ENCODE assay signal across 8 mouse cellular contexts in the genomic region with DNA sequence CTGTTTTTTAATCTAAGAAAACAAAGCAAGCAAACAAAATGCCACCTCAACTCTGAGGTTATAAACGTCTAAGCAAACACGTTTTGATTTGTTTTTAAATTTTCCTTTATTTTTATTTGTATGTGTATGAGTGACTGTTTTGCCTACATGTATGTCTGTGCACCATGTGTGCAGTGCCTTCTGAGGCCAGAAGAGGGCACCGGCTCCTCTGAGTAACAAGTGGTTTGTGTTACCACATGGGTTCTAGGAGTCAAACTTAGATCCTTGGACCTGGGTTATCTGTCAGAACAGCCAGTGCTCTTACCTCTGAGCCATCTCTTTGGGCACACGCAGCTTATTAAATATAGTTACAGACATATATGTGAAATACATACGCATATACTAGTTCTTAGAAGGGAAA. TPM values are rescaled to one million over a fixed set of nuclear protein-coding genes. Genes with fewer than 3 reads are reported as not detected.
DNase-seq lines count a peak whose midpoint lies in the region; ATAC-seq lines count a peak whose summit lies in the region.

No protein-coding gene starts in this region.

- DNase-seq in CD4-positive, CD25-positive, alpha-beta regulatory T cell, adult 2 months (ENCODE audit: low read depth, low spot score): peak; percentile 48
- DNase-seq in layer of hippocampus, adult 11-12 months (ENCODE audit: low spot score): peak; percentile 10
- DNase-seq in layer of hippocampus, postnatal 36 days: no peak
- peak; percentile 55 for DNase-seq in NIH3T3 (ENCODE audit: low read depth)
- DNase-seq in cerebellum, adult 18-20 months: no peak
- DNase-seq in MN1 (ENCODE audit: low spot score): no peak

- ATAC-seq in CD4-positive, CD25-positive, alpha-beta regulatory T cell, adult 4 months: no peak
- ATAC-seq in megakaryocyte, adult 5-6 weeks (ENCODE audit: poor library complexity, severe bottlenecking): peak; percentile 45; the same call in 1 of the 2 replicates

RNA-seq across cellular contexts. Expression of a gene that starts 57.6 kb away (rescaled TPM):
- 10 to 100 TPM; 13.0 to 18.1 TPM for polyA plus RNA-seq in CD4-positive, CD25-positive, alpha-beta regulatory T cell, adult 4 months (2017; shearing (Covaris generic))
- 100 to 1,000 TPM; 177 to 178 TPM for total RNA-seq in layer of hippocampus, postnatal 36 days (2021)
- 56.7 and 60.3 TPM in 2 replicates for total RNA-seq in megakaryocyte, adult 5-6 weeks (2015)
- total RNA-seq in megakaryocyte, adult 5-6 weeks (2017): 81.3 and 83.2 TPM in 2 replicates

Comparison
In these comparisons a context has a peak if more than half of its experiments do, and no peak if none do; other contexts are left out.
1. DNase-seq: peak in CD4-positive, CD25-positive, alpha-beta regulatory T cell, adult 2 months (single experiment), layer of hippocampus, adult 11-12 months (single experiment) and NIH3T3 (single experiment); none in layer of hippocampus, postnatal 36 days (0 of 2), cerebellum, adult 18-20 months (0 of 2) and MN1 (single experiment).